Mouse (Mus musculus) spleen, postnatal 0 days (tissue): ENCODE measurements around the gene Klk9. TPM values are rescaled to one million over a fixed set of nuclear protein-coding genes. Genes with fewer than 3 reads are reported as not detected.

Source experiments
- polyA plus RNA-seq: library from polyadenylated mRNA; unstranded; fragments of >200 nt; fragmentation: Nextera tagmentation; extraction: Ambion mirVana; gene quantifications from 2 replicates; pipeline ENCODE4 v1.2.1, GENCODE M21; 2015

Gene Klk9
- polyA plus RNA-seq: not detected in 2 replicates

GRCm38 (mm10) chr7:43791591-43791990 is at the start of gene Klk9:
Klk9 (plus strand) TSS chr7:43791891.

GRCm38 (mm10) chr7:43768597-43768996 is 23.1 kb upstream of the Klk9 start, which contains the start of gene Klk12:
Klk12 (plus strand) TSS chr7:43768897.

GRCm38 (mm10) chr7:43774364-43774763 is 17.3 kb upstream of the Klk9 start, which contains the start of gene Klk11:
Klk11 (plus strand) TSS chr7:43774604.

GRCm38 (mm10) chr7:43780746-43781145 is 10.9 kb upstream of the Klk9 start, which contains the start of gene Klk10:
Klk10 (plus strand) TSS chr7:43781035.

GRCm38 (mm10) chr7:43797333-43797769 is 5.7 kb downstream of the Klk9 start, which contains the start of gene Klk8:
Klk8 (plus strand) TSS chr7:43797577.

GRCm38 (mm10) chr7:43810994-43811393 is 19.3 kb downstream of the Klk9 start, which contains the start of gene Klk7:
Klk7 (plus strand) TSS chr7:43811294.

GRCm38 (mm10) chr7:43824199-43824598 is 32.5 kb downstream of the Klk9 start, which contains the start of gene Klk6:
Klk6 (plus strand) TSS chr7:43824499.

GRCm38 (mm10) chr7:43841701-43842100 is 50.0 kb downstream of the Klk9 start, which contains the start of gene Klk5:
Klk5 (plus strand) TSS chr7:43841971.

Other genes with a start within 250 kb of the Klk9 start
- 20.9 and 29.8 TPM in 2 replicates for gene Cd33, start 247.5 kb upstream of the Klk9 start, polyA plus RNA-seq
- gene Zfp658, start 229.6 kb upstream of the Klk9 start, polyA plus RNA-seq: 0.84 and 0.99 TPM in 2 replicates
- 1.9 and 2.9 TPM in 2 replicates for gene Zfp719, start 212.3 kb upstream of the Klk9 start, polyA plus RNA-seq
- gene Zfp819, start 184.7 kb upstream of the Klk9 start, polyA plus RNA-seq: not detected in 2 replicates
- gene Ceacam18, start 157.2 kb upstream of the Klk9 start, polyA plus RNA-seq: 0.17 and 0.32 TPM in 2 replicates
- 11.6 and 13.4 TPM in 2 replicates for gene Siglece, start 131.7 kb upstream of the Klk9 start, polyA plus RNA-seq
- gene Ctu1, start 119.9 kb upstream of the Klk9 start, polyA plus RNA-seq: 6.1 and 6.5 TPM in 2 replicates
- gene Klk14, start 101.5 kb upstream of the Klk9 start, polyA plus RNA-seq: not detected in 2 replicates
- 0.21 TPM in 1 of 2 replicates, not detected in the other for gene Klk13, start 79.3 kb upstream of the Klk9 start, polyA plus RNA-seq
- gene Klk12, start 23.0 kb upstream of the Klk9 start, polyA plus RNA-seq: not detected in 2 replicates
- not detected in 2 replicates for gene Klk11, start 17.3 kb upstream of the Klk9 start, polyA plus RNA-seq
- gene Klk10, start 10.9 kb upstream of the Klk9 start, polyA plus RNA-seq: 2.0 and 2.6 TPM in 2 replicates
- 5.9 and 6.4 TPM in 2 replicates for gene Klk8, start 5.7 kb downstream of the Klk9 start, polyA plus RNA-seq
- not detected in 2 replicates for gene Klk7, start 19.4 kb downstream of the Klk9 start, polyA plus RNA-seq
- not detected in 2 replicates for gene Klk6, start 32.6 kb downstream of the Klk9 start, polyA plus RNA-seq
- gene Klk5, start 50.1 kb downstream of the Klk9 start, polyA plus RNA-seq: not detected in 2 replicates
- gene Klk4, start 89.3 kb downstream of the Klk9 start, polyA plus RNA-seq: not detected in 2 replicates
- not detected in 2 replicates for gene Klk15, start 141.8 kb downstream of the Klk9 start, polyA plus RNA-seq
- gene Klk1b8, start 158.8 kb downstream of the Klk9 start, polyA plus RNA-seq: not detected in 2 replicates
- gene Klk1b1, start 174.9 kb downstream of the Klk9 start, polyA plus RNA-seq: not detected in 2 replicates
- not detected in 2 replicates for gene Klk1b9, start 184.2 kb downstream of the Klk9 start, polyA plus RNA-seq
- gene Klk1b11, start 204.0 kb downstream of the Klk9 start, polyA plus RNA-seq: not detected in 2 replicates
- gene Klk1b26, start 220.3 kb downstream of the Klk9 start, polyA plus RNA-seq: not detected in 2 replicates